Mouse (Mus musculus) adrenal gland, adult 8-10 months (tissue): ENCODE measurements around the gene Prr19. TPM values are rescaled to one million over a fixed set of nuclear protein-coding genes. Genes with fewer than 3 reads are reported as not detected.

Source experiments
- DNase-seq: peaks from one replicate; pipeline ENCODE4 v3.0.0; 2022
- total RNA-seq, 4 experiments: library from RNA; stranded (reverse); gene quantifications; 2 replicates each; pipeline ENCODE4 v1.2.4; 2022

Prr19 gene
- total RNA-seq, 4 experiments from 2014 or later: not detected

DNA sequence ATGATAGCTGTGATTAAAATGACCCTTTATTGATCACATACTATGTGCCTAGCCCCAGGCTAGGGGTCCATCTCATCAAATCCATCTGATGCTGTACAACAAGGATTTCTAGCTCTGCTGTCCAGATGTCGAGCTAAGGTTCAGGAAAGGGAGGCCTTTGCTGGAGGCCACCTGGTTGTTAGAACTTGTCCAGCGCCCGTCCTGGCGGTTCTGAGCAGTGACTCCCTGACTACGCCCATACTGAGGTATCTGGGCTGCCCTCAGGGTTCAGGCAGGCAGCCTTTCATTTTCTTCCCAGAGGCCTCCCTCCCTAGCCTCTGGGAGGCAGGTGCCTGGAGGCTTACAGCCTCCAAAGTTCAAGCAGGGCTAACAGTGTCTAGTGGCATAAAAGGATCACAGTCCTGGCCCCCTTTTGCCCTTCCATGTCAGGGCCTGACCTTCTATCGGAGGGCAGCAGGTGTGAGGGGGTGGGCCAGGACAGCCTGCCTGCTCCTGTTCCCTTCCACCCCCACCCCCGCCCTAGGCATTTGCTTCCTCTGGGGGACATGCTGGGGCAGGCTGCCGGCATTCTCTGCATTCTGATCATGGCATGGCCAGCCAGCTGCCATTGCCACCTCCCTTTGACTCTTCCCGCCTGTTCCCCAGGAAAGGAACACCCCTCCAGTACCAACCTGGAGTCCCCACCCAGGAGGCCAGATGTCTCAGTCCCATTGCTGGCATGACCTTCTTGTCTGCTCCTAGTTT lies 25.5 kb upstream of the Prr19 start:
- no peak for DNase-seq

DNA sequence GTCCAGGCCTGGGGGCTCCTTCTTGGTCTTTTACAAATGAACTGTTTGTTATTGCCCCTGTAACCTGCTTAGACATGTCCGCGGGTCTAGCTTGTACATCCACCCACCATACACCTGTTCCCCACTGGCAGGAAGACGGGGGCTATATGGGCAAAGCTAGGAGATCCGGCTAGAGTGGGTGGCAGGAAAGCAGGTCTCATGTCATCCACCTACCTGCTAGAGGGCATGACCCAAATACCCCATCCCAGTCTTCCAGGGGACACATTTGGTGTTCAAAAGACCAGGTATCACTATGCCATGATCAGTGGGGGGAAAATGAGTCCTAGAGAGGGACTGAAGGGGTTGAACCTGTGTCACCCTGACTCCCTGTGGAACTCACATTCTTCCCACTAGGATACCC lies 23.8 kb upstream of the Prr19 start:
- no peak for DNase-seq

DNA sequence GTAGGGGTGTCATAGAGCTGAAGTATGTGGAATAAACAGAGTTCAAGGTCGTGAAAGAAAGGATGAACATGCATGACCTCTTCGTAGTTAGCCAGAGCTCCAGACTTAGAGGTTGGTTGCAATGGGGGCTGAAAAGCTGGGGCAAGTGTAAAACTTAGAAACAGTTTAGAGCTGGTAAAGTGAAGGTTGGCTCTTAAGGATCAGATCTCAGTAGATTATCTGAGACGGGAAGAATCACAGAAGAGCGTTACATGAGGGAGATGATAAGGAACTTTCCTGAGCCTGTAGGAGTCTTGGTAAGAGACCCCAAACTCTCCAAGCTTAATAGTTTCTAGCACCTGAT lies 23.2 kb upstream of the Prr19 start:
- no peak for DNase-seq

DNA sequence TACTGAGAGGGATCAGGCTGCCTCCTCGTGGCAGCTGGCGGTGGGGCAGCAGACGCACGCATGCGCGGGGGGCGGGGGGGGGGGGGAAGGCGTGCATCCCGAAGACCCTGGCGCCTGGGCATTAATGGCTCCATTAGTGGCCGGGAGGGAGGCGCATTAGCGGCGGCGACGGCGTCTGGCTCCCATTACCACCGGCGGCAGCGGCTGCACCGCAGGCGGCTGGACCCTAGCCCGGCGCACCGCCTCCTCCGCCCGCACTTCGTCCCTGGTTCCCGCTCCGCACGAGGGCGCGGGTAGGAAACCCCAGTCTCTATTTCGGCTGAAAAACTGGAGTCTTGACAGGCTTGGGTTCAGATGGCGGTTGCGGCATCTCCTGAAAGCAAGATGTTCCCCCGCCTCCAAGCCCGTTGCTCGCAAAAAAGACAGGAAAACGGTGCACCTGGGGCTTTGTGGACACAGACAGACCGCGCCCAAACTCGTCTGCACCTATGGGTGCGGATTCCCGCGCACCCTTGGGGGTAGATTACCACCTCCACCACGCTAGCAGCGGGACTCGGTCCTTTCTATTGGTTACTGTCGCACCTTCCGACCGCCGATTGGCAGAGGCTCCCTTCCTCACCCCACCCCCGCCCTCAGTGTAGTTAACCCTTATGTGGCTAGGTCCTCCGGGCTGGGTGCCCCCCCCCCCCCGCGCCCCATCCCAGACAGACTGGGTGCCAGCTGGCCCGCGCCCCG lies 22.7 kb upstream of the Prr19 start:
- peak; percentile 82 for DNase-seq

GRCm38 (mm10) chr7:25279076-25279860 lies 21.9 kb upstream of the Prr19 start:
- peak; percentile 88 for DNase-seq

GRCm38 (mm10) chr7:25279861-25280791 lies 21.1 kb upstream of the Prr19 start:
- DNase-seq: no peak

GRCm38 (mm10) chr7:25281166-25281733 lies 20.0 kb upstream of the Prr19 start:
- DNase-seq: no peak

- peak; percentile 96 for DNase-seq
Observed at GRCm38 (mm10) chr7:25281734-25282601, 19.2 kb upstream of the Prr19 start.

GRCm38 (mm10) chr7:25282731-25283211 lies 18.4 kb upstream of the Prr19 start:
- no peak for DNase-seq

GRCm38 (mm10) chr7:25283637-25284036 lies 17.6 kb upstream of the Prr19 start:
- no peak for DNase-seq

DNA sequence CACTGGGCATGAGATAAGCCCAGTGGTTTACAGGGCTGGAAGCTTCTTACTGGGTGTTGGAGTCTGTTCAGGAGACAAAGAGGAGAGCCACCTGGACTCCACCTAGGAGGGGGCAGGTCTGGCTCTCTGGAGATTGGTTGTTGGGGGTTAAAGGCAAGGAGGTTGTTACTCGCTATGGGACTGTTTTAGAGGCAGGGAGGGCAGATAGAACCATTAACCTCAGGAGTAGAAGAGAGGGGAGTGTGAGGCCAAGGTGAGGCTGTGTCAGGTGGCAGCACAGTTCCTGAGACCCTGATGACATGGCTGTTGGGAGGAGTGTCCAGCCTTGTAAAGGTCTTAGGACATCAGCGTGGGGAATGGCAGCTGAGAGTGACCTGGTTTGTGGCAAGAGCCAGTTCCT lies 17.0 kb upstream of the Prr19 start:
- DNase-seq: no peak

DNA sequence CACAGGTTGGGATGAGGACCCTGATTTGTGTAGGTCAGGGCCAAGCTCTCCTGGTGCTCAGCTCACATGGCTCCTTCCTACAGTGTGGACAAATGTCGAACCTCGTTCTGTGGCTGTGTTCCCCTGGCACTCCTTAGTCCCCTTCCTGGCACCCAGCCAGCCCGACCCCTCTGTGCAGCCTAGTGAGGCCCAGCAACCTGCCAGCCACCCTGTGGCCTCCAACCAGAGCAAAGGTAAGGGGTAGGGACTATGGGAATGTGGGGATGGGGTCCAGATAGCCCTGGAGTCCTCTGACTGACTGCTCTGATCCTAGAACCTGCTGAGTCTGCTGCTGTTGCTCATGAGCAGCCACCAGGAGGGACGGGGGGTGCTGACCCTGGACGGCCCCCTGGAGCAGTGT lies 16.4 kb upstream of the Prr19 start:
- no peak for DNase-seq

DNA sequence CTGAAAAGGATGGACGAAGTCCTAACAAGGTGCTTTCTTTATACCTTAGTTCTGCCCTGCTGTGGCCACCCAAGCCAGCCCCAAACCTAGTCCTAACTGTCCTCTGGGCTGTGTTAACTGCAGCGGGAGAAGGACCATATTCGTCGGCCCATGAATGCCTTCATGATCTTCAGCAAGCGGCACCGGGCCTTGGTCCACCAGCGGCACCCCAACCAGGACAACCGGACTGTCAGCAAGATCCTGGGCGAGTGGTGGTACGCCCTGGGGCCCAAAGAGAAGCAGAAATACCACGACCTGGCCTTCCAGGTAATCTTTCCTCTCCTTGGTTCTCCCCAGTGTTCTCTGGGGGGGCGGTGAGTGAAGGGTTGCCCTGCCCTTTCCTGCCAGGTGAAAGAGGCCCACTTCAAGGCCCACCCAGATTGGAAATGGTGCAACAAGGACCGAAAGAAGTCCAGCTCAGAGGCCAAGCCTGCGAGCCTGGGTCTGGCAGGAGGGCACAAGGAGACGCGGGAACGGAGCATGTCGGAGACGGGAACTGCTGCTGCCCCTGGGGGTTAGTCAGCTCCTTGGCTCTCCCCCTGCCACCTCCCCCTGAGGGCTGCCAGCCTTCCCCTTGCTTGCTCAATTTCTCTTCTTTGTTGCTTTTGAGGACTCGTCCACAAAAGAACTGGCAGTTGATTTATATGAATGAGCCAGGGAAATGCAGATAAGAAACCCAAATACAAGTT lies 15.5 kb upstream of the Prr19 start:
- DNase-seq: no peak

- no peak for DNase-seq
Observed at GRCm38 (mm10) chr7:25286989-25287388, 14.2 kb upstream of the Prr19 start.

DNA sequence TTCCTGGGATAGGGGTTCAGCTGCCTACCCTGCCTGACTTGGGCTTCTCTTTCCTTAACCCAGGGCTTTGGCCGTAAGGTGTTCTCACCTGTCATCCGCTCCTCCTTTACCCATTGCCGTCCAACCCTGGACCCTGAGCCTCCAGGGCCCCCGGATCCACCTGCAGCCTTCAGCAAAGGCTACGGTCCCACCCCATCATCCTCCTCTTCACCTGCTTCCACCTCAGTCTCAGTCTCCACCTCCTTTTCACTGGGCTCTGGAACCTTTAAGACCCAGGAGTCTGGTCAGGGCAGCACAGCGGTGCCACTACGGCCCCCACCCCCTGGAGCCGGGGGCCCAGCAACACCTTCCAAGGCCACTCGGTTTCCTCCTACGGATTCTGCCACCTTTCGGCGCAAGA lies 13.2 kb upstream of the Prr19 start:
- DNase-seq: no peak

DNA sequence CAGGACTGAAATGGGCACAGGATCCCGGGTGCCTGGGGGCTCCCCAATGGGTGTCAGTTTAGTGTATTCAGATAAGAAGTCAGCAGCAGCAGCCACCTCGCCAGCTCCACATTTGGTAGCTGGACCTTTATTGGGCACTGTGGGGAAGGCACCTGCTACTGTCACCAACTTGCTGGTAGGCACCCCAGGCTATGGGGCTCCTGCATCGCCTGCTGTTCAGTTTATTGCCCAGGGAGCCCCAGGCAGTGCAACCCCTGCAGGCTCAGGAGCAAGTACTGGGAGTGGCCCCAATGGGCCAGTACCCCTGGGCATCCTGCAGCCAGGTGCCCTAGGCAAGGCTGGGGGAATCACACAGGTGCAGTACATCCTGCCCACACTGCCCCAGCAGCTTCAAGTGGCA lies 12.5 kb upstream of the Prr19 start:
- no peak for DNase-seq

DNA sequence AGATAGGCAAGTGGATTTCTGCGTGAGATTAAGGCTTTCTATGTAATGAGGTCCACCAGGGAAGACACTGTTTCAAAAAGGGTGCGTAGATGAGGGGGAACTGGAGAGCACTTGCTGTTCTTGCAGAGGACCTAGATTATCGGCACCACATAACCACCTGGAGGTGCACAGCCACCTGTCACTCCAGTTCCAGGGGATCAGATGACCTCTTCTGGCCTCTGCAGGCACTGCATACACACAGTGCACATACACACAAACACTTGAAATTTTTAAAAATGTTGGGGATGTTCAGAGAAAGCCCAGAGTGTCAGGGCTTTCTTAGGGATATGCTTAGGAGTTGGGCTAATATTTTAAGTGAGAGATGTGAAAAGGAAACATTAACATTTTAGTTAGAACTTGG lies 11.3 kb upstream of the Prr19 start:
- no peak for DNase-seq

GRCm38 (mm10) chr7:25290463-25290862 lies 10.7 kb upstream of the Prr19 start:
- DNase-seq: no peak

DNA sequence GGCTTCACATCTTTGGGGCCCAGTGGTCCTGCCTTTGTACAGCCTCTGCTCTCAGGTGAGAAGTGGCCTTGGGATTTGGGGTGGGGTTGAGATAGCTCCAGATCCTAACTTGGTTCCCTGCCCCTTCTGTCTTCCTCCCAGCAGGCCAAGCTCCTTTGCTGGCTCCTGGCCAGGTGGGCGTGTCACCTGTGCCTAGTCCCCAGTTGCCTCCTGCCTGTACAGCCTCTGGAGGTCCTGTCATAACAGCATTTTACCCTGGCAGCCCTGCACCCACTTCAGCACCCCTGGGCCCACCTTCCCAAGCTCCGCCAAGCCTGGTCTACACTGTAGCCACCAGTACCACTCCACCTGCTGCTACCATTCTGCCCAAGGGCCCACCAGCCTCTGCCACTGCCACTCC lies 10.3 kb upstream of the Prr19 start:
- no peak for DNase-seq

DNA sequence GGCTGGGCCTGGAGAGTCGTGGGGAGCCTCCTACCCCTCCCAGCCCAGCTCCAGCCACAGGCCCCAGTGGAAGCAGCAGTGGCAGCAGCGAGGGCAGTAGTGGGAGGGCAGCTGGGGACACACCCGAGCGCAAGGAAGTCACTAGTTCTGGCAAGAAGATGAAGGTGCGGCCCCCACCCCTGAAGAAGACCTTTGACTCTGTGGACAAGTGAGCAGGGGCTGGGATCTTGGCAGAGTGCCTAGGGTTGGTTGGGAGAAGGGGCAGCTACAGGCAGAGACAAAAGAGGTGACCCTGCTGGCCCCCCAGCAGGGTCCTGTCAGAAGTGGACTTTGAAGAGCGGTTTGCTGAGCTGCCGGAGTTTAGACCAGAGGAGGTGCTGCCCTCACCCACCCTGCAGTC lies 9.1 kb upstream of the Prr19 start:
- no peak for DNase-seq
